27 mouse cellular contexts compared by ENCODE assay signal in the genomic region with DNA sequence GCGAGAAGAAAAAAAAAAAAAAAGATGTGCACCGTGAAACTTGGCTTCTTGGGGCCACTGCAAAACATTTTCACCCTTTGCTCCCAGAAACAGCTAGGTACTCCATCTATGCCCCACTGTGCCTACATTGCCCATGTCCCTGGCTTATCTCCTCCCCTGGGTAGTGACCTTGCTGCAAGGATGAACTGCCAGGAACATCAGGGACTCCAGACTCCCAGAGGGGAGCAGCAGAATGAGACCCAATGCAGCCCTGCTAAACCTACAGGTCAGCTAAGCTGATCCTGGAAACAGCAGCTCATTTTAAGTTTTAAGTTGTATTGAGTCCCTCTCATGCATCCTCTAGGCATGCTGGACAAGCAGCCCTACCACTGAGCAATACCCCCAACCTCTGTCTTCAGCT.
"Had no signal": no experiment of that assay in that cellular context is flagged by ENCODE, and none has a peak within 500 bp of the region (broad histone marks: within the 10 kb centered on the region; RNA-seq: fewer than 3 reads in every experiment).

No protein-coding gene starts in this region.

- H3K4me2 ChIP-seq: heart, embryonic 11.5 days; heart, embryonic 13.5 days; heart, embryonic 15.5 days; hindbrain, embryonic 13.5 days; hindbrain, embryonic 15.5 days; limb, embryonic 12.5 days; liver, embryonic 11.5 days; liver, embryonic 13.5 days; liver, embryonic 15.5 days had no signal

- H3K4me1 ChIP-seq: heart, embryonic 13.5 days; heart, embryonic 15.5 days; limb, embryonic 10.5 days; limb, embryonic 12.5 days; liver, embryonic 13.5 days; liver, embryonic 15.5 days had no signal

- H3K27ac ChIP-seq: heart, embryonic 13.5 days; heart, embryonic 15.5 days; hindbrain, embryonic 13.5 days; hindbrain, embryonic 15.5 days; hindbrain, postnatal 0 days; layer of hippocampus, adult 2 months; left cerebral cortex, adult 2 months; limb, embryonic 10.5 days; limb, embryonic 12.5 days; liver, embryonic 13.5 days; liver, embryonic 15.5 days had no signal

- ATAC-seq: hindbrain, postnatal 0 days; intestine, embryonic 16.5 days; liver, postnatal 0 days had no signal

- H3K9ac ChIP-seq: heart, embryonic 13.5 days; heart, embryonic 15.5 days; hindbrain, embryonic 13.5 days; hindbrain, embryonic 15.5 days; limb, embryonic 12.5 days; liver, embryonic 13.5 days; liver, embryonic 15.5 days; liver, postnatal 0 days had no signal

- H3K36me3 ChIP-seq: heart, embryonic 13.5 days; heart, embryonic 15.5 days; hindbrain, embryonic 13.5 days; hindbrain, embryonic 15.5 days; limb, embryonic 10.5 days; limb, embryonic 12.5 days; liver, embryonic 13.5 days; liver, embryonic 15.5 days had no signal

- H3K4me3 ChIP-seq: heart, embryonic 13.5 days; heart, embryonic 15.5 days; hindbrain, embryonic 13.5 days; hindbrain, embryonic 15.5 days; layer of hippocampus, adult 2 months; left cerebral cortex, adult 2 months; limb, embryonic 10.5 days; limb, embryonic 12.5 days; liver, embryonic 13.5 days; liver, embryonic 15.5 days had no signal

- H3K9me3 ChIP-seq: heart, embryonic 13.5 days; heart, embryonic 15.5 days; hindbrain, embryonic 13.5 days; hindbrain, embryonic 15.5 days; limb, embryonic 10.5 days; limb, embryonic 12.5 days had no signal

- H3K27me3 ChIP-seq: heart, embryonic 13.5 days; heart, embryonic 15.5 days; limb, embryonic 12.5 days; liver, embryonic 13.5 days; liver, embryonic 15.5 days had no signal

- DNase-seq: gastrocnemius, postnatal 14 days; gastrocnemius, postnatal 36 days; heart, adult 18-20 months; heart, postnatal 14 days; heart, postnatal 36 days; kidney, adult 11 months; kidney, adult 2 months; kidney, adult 9 months; kidney, postnatal 10 days; kidney, postnatal 25 days; kidney, postnatal 4 days; liver; liver, embryonic 13.5 days; liver, postnatal 0 days had no signal
